Mouse (Mus musculus): Measurements from ENCODE around the gene Hpn. TPM values are rescaled to one million over a fixed set of nuclear protein-coding genes. Genes with fewer than 3 reads are reported as not detected.
A peak's percentile ranks its signal among the peaks of the same experiment; 100 is the strongest.

Gene Hpn
- polyA plus RNA-seq, 1 experiment from 2014 or later: 3.3 TPM

DNA sequence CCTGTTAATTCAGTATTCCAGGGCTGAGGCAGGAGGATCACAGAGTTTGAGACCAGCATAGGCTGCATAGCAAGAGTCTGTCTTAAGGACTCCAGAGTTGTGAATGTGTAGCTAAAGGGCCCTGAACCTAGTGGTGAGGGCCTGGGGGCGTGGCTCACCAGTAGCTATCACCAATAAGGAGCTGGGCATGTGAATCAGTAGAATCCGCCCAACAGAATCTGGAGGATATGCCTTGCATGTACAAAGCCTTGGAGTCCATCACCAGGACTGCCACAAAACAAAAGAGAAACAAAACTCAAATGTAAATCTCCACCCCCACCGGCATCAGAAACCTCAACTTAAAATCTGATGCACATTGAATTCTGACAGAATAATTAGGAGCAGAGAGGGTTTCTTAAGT lies 33.0 kb upstream of the Hpn start:
- Histone ChIP-seq H3K9me3 (replicated peaks; ENCODE audit: control insufficient read depth, low read length) (no peaks in the 10 kb centered on the region), H3K4me3 (ENCODE audit: low read depth, low read length) (no peak overlapping the region), H3K9ac (ENCODE audit: low read depth, low read length) (peak overlapping the region; percentile 56), H3K36me3 (ENCODE audit: control insufficient read depth, insufficient read depth, low read length) (peaks cover 8% of the 10 kb centered on the region; the same call in 1 of the 2 replicates), H3K4me1 (ENCODE audit: control insufficient read depth, insufficient read depth, low read length) (peaks cover 44% of the 10 kb centered on the region), H3K27ac (ENCODE audit: low read depth, low read length) (peak overlapping the region; percentile 67; the same call in 1 of the 2 replicates), H3K4me2 (peak overlapping the region; percentile 78), H3K27me3 (ENCODE audit: control insufficient read depth, insufficient read depth, low read length) (no peaks in the 10 kb centered on the region)
- ATAC-seq (replicated peaks; ENCODE audit: insufficient number of reproducible peaks, low FRiP score, low TSS enrichment): no peak
- 61% methylated on average over 3 of the region's 3 CpGs for WGBS (ENCODE audit: insufficient replicate concordance)

GRCm38 (mm10) chr7:31145596-31146160 lies 30.6 kb upstream of the Hpn start:
- H3K36me3 ChIP-seq (ENCODE audit: control insufficient read depth, insufficient read depth, low read length): peaks cover 31% of the 10 kb centered on the region
- H3K4me2 ChIP-seq: no peak overlapping the region
- no peak overlapping the region for H3K4me3 ChIP-seq (ENCODE audit: low read depth, low read length)
- peaks cover 45% of the 10 kb centered on the region for H3K4me1 ChIP-seq (ENCODE audit: control insufficient read depth, insufficient read depth, low read length)
- 36% methylated on average over 12 of the region's 12 CpGs for WGBS (ENCODE audit: insufficient replicate concordance)
- H3K9me3 ChIP-seq (replicated peaks; ENCODE audit: control insufficient read depth, low read length): no peaks in the 10 kb centered on the region
- no peak overlapping the region for H3K9ac ChIP-seq (ENCODE audit: low read depth, low read length)
- no peak overlapping the region for H3K27ac ChIP-seq (ENCODE audit: low read depth, low read length)
- no peak for ATAC-seq (replicated peaks; ENCODE audit: insufficient number of reproducible peaks, low FRiP score, low TSS enrichment)
- no peaks in the 10 kb centered on the region for H3K27me3 ChIP-seq (ENCODE audit: control insufficient read depth, insufficient read depth, low read length)

GRCm38 (mm10) chr7:31144886-31145285 lies 29.8 kb upstream of the Hpn start:
- Histone ChIP-seq H3K4me2 (no peak overlapping the region), H3K36me3 (ENCODE audit: control insufficient read depth, insufficient read depth, low read length) (peaks cover 35% of the 10 kb centered on the region), H3K27me3 (ENCODE audit: control insufficient read depth, insufficient read depth, low read length) (no peaks in the 10 kb centered on the region), H3K4me1 (ENCODE audit: control insufficient read depth, insufficient read depth, low read length) (peaks cover 48% of the 10 kb centered on the region), H3K27ac (ENCODE audit: low read depth, low read length) (no peak overlapping the region), H3K9ac (ENCODE audit: low read depth, low read length) (no peak overlapping the region), H3K9me3 (replicated peaks; ENCODE audit: control insufficient read depth, low read length) (no peaks in the 10 kb centered on the region), H3K4me3 (ENCODE audit: low read depth, low read length) (no peak overlapping the region)
- ATAC-seq (replicated peaks; ENCODE audit: insufficient number of reproducible peaks, low FRiP score, low TSS enrichment): no peak
- WGBS (ENCODE audit: insufficient replicate concordance): 91% methylated on average over 16 of the region's 16 CpGs

DNA sequence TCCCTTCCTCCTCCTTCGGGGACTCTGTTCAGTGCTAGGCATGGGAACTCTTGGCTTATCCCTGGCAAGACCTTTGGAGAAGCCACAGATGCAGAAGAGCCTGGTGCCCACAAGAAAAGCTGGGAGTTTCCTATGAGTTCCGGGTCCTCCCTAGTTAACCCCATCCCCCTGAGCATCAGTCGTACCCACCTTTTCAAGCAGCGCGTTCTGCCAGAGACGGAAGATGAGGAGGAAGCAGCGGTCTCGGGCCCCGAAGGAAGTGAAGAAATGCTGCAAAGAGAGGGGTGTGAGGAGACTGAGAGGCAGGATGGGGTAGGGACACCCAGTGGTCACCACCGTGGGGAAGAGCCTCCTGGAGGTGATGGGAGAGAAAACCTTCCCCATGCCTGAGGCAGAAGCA lies 25.9 kb upstream of the Hpn start:
- no peak overlapping the region for H3K9ac ChIP-seq (ENCODE audit: low read depth, low read length)
- peaks cover 64% of the 10 kb centered on the region for H3K36me3 ChIP-seq (ENCODE audit: control insufficient read depth, insufficient read depth, low read length)
- ATAC-seq (replicated peaks; ENCODE audit: insufficient number of reproducible peaks, low FRiP score, low TSS enrichment): no peak
- H3K4me1 ChIP-seq (ENCODE audit: control insufficient read depth, insufficient read depth, low read length): peaks cover 20% of the 10 kb centered on the region
- 86% methylated on average over 10 of the region's 10 CpGs for WGBS (ENCODE audit: insufficient replicate concordance)
- H3K27ac ChIP-seq (ENCODE audit: low read depth, low read length): 0 out of 2 replicates have a peak overlapping the region, but pooled peaks have one; percentile 29
- no peak overlapping the region for H3K4me3 ChIP-seq (ENCODE audit: low read depth, low read length)
- H3K9me3 ChIP-seq (replicated peaks; ENCODE audit: control insufficient read depth, low read length): no peaks in the 10 kb centered on the region
- H3K4me2 ChIP-seq: no peak overlapping the region
- H3K27me3 ChIP-seq (ENCODE audit: control insufficient read depth, insufficient read depth, low read length): no peaks in the 10 kb centered on the region

GRCm38 (mm10) chr7:31140302-31140701 lies 25.2 kb upstream of the Hpn start:
- ATAC-seq (replicated peaks; ENCODE audit: insufficient number of reproducible peaks, low FRiP score, low TSS enrichment): peak; percentile 41
- Histone ChIP-seq H3K27me3 (ENCODE audit: control insufficient read depth, insufficient read depth, low read length) (no peaks in the 10 kb centered on the region), H3K4me2 (no peak overlapping the region), H3K9me3 (replicated peaks; ENCODE audit: control insufficient read depth, low read length) (no peaks in the 10 kb centered on the region), H3K4me1 (ENCODE audit: control insufficient read depth, insufficient read depth, low read length) (peaks cover 16% of the 10 kb centered on the region), H3K36me3 (ENCODE audit: control insufficient read depth, insufficient read depth, low read length) (peaks cover 71% of the 10 kb centered on the region), H3K9ac (ENCODE audit: low read depth, low read length) (0 out of 2 replicates have a peak overlapping the region, but pooled peaks have one; percentile 34), H3K27ac (ENCODE audit: low read depth, low read length) (peak overlapping the region; percentile 54; the same call in 1 of the 2 replicates), H3K4me3 (ENCODE audit: low read depth, low read length) (no peak overlapping the region)
- WGBS (ENCODE audit: insufficient replicate concordance): 32% methylated on average over 4 of the region's 4 CpGs

- peaks cover 72% of the 10 kb centered on the region for H3K36me3 ChIP-seq (ENCODE audit: control insufficient read depth, insufficient read depth, low read length)
- no peak overlapping the region for H3K4me3 ChIP-seq (ENCODE audit: low read depth, low read length)
- no peaks in the 10 kb centered on the region for H3K27me3 ChIP-seq (ENCODE audit: control insufficient read depth, insufficient read depth, low read length)
- 59% methylated on average over 5 of the region's 5 CpGs for WGBS (ENCODE audit: insufficient replicate concordance)
- peaks cover 16% of the 10 kb centered on the region for H3K4me1 ChIP-seq (ENCODE audit: control insufficient read depth, insufficient read depth, low read length)
- H3K27ac ChIP-seq (ENCODE audit: low read depth, low read length): peak overlapping the region; percentile 54; the same call in 1 of the 2 replicates
- no peak overlapping the region for H3K9ac ChIP-seq (ENCODE audit: low read depth, low read length)
- H3K4me2 ChIP-seq: no peak overlapping the region
- ATAC-seq (replicated peaks; ENCODE audit: insufficient number of reproducible peaks, low FRiP score, low TSS enrichment): 0 out of 2 replicates have a peak, but pooled peaks have one; percentile 27
- H3K9me3 ChIP-seq (replicated peaks; ENCODE audit: control insufficient read depth, low read length): no peaks in the 10 kb centered on the region
Observed at GRCm38 (mm10) chr7:31139765-31140164, 24.7 kb upstream of the Hpn start.

DNA sequence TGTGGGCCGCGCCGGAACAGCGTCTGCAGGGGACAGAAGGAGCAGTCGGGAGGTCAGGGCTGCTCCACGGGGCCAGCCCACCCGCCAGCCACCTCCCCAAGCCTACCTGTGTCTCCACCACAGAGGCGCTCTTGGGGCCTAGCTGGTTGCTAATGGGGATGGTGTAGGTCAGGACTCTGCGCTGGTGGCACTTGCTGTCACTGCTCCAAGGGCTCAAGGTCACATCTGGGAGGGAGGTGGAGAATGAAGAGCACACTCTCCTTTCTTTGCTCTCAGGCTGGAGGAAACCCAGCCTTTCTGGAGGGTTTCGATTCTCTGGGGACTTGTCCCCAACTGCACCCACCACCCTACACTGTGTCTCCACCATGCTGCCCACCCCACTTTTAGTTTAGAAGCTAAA lies 20.6 kb upstream of the Hpn start:
- Histone ChIP-seq H3K4me3 (ENCODE audit: low read depth, low read length) (no peak overlapping the region), H3K4me1 (ENCODE audit: control insufficient read depth, insufficient read depth, low read length) (peaks cover 9% of the 10 kb centered on the region), H3K9me3 (replicated peaks; ENCODE audit: control insufficient read depth, low read length) (no peaks in the 10 kb centered on the region), H3K4me2 (no peak overlapping the region), H3K36me3 (ENCODE audit: control insufficient read depth, insufficient read depth, low read length) (peaks cover 77% of the 10 kb centered on the region), H3K27me3 (ENCODE audit: control insufficient read depth, insufficient read depth, low read length) (no peaks in the 10 kb centered on the region), H3K27ac (ENCODE audit: low read depth, low read length) (no peak overlapping the region), H3K9ac (ENCODE audit: low read depth, low read length) (no peak overlapping the region)
- WGBS (ENCODE audit: insufficient replicate concordance): 89% methylated on average over 10 of the region's 10 CpGs
- ATAC-seq (replicated peaks; ENCODE audit: insufficient number of reproducible peaks, low FRiP score, low TSS enrichment): no peak

DNA sequence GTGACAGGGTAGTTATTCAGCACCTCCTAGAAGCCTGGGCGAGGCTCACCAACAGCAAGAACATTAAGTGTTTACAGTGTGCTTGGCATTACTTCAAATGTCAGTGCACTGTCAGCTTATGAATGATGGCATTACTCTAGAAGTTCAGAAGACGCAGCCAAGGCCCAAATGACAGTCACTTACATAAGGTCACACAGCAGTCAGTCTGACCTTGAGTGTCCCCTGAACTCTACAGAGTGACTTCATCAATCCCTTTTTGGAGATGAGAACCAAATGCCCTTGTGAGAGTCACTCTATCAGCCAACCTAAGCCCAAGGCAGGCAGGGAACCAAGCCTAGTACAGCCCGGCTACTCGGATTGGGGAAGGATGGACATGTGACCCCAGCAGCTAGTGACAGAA lies 16.8 kb upstream of the Hpn start:
- H3K4me2 ChIP-seq: no peak overlapping the region
- peaks cover 62% of the 10 kb centered on the region for H3K36me3 ChIP-seq (ENCODE audit: control insufficient read depth, insufficient read depth, low read length)
- H3K27me3 ChIP-seq (ENCODE audit: control insufficient read depth, insufficient read depth, low read length): no peaks in the 10 kb centered on the region; the same call in 1 of the 2 replicates
- H3K9me3 ChIP-seq (replicated peaks; ENCODE audit: control insufficient read depth, low read length): no peaks in the 10 kb centered on the region
- H3K4me1 ChIP-seq (ENCODE audit: control insufficient read depth, insufficient read depth, low read length): peaks cover 4% of the 10 kb centered on the region; the same call in 1 of the 2 replicates
- no peak for ATAC-seq (replicated peaks; ENCODE audit: insufficient number of reproducible peaks, low FRiP score, low TSS enrichment)
- no peak overlapping the region for H3K27ac ChIP-seq (ENCODE audit: low read depth, low read length)
- H3K4me3 ChIP-seq (ENCODE audit: low read depth, low read length): no peak overlapping the region
- no peak overlapping the region for H3K9ac ChIP-seq (ENCODE audit: low read depth, low read length)
- 87% methylated on average over 4 of the region's 4 CpGs for WGBS (ENCODE audit: insufficient replicate concordance)

DNA sequence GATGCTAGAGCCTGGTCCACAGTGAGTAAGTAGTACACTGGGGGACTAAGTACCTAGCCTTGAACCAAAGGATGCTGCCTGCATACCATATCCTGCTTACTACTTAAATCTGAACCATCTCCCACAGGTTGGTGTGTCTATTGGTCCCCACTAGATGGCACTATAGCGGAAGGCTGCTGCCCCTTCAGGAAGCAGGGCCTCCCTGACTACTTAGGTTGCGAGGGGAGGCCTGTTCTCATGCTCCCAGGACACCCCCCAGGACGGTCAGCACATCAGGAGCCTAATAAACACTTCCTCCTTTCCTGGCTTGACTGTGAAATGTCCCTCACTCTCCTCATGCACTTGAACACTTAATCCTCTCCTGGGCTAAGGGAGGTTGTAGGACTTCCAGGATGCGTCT lies 15.8 kb upstream of the Hpn start:
- H3K27me3 ChIP-seq (ENCODE audit: control insufficient read depth, insufficient read depth, low read length): peaks cover 10% of the 10 kb centered on the region
- H3K36me3 ChIP-seq (ENCODE audit: control insufficient read depth, insufficient read depth, low read length): peaks cover 52% of the 10 kb centered on the region
- no peak overlapping the region for H3K9ac ChIP-seq (ENCODE audit: low read depth, low read length)
- no peaks in the 10 kb centered on the region for H3K9me3 ChIP-seq (replicated peaks; ENCODE audit: control insufficient read depth, low read length)
- peaks cover 7% of the 10 kb centered on the region; the same call in 1 of the 2 replicates for H3K4me1 ChIP-seq (ENCODE audit: control insufficient read depth, insufficient read depth, low read length)
- H3K4me3 ChIP-seq (ENCODE audit: low read depth, low read length): no peak overlapping the region
- no peak overlapping the region for H3K27ac ChIP-seq (ENCODE audit: low read depth, low read length)
- no peak overlapping the region for H3K4me2 ChIP-seq
- 33% methylated on average over 4 of the region's 4 CpGs for WGBS (ENCODE audit: insufficient replicate concordance)
- no peak for ATAC-seq (replicated peaks; ENCODE audit: insufficient number of reproducible peaks, low FRiP score, low TSS enrichment)
